Mouse (Mus musculus): ENCODE data around the gene Fezf1.

The Fezf1 gene

GRCm38 (mm10) chr6:23246790-23247511, 1.2 kb downstream of the Fezf1 start:
- no peak for DNase-seq

GRCm38 (mm10) chr6:23246061-23246789, 1.9 kb downstream of the Fezf1 start:
- DNase-seq: no peak

GRCm38 (mm10) chr6:23245545-23246011, 2.6 kb downstream of the Fezf1 start:
- no peak for DNase-seq

- DNase-seq: no peak
Observed at GRCm38 (mm10) chr6:23245121-23245520, 3.0 kb downstream of the Fezf1 start.

GRCm38 (mm10) chr6:23243821-23244760, 4.1 kb downstream of the Fezf1 start:
- DNase-seq: no peak

GRCm38 (mm10) chr6:23211499-23211898, 36.7 kb downstream of the Fezf1 start:
- DNase-seq: no peak

GRCm38 (mm10) chr6:23207791-23208190, 40.4 kb downstream of the Fezf1 start:
- DNase-seq: no peak

GRCm38 (mm10) chr6:23202630-23203029, 45.5 kb downstream of the Fezf1 start:
- DNase-seq: no peak

Data from kidney, adult 8-10 months (tissue).